Mouse (Mus musculus): ENCODE data around the gene Zbtb44.

DNA sequence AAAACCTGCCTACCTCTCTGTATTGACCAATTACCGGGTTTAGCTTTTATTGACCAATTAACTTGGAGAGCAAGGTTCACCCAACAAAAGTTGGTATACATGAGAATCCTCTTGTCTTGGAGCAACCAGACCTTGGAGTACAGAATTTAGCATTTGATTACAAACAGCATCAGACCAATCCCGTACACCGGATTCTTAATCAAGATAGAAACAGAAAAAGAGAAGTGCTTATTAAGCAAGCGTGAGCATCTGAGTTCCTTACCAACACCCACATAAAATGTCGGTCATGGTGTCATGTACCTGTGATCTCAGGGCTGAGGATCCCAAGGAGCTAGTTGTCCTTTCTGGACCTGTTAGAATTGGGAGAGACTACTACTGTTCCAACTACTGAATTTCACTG, 19.8 kb downstream of the Zbtb44 start:
- TF ChIP-seq CTCF (IDR thresholded peaks at IDR 0.05; ENCODE audit: control insufficient read depth, insufficient read depth, low read length) (no peak), POLR2A (IDR thresholded peaks at IDR 0.05; ENCODE audit: borderline replicate concordance, control insufficient read depth, low read depth, low read length) (no peak)

Measured in bone marrow, adult 2 months (tissue).